Mouse (Mus musculus) bone marrow macrophage, adult 2 months (primary cell): ENCODE measurements around the gene Trpm7. TPM values are rescaled to one million over a fixed set of nuclear protein-coding genes. Genes with fewer than 3 reads are reported as not detected.

Experiments used
- H3K27ac ChIP-seq: 2 replicates; pipeline ENCODE4 v1.5.1; 2012; ENCODE audit warnings: low read depth, low read length; ENCODE audit not compliant: insufficient read depth
- H3K4me1 ChIP-seq: 2 replicates; pipeline ENCODE4 v1.6.1; 2012; ENCODE audit warnings: low read length; ENCODE audit not compliant: control insufficient read depth, insufficient read depth
- H3K4me3 ChIP-seq: 2 replicates; pipeline ENCODE4 v1.5.1; 2012; ENCODE audit warnings: mild to moderate bottlenecking, low read length, moderate library complexity; ENCODE audit not compliant: insufficient read depth
- CTCF ChIP-seq: IDR thresholded peaks from 2 replicates; pipeline ENCODE4 v1.5.1; 2012; ENCODE audit warnings: low read depth, mild to moderate bottlenecking, low read length, moderate library complexity
- POLR2A ChIP-seq: IDR thresholded peaks from 2 replicates; pipeline ENCODE4 v1.6.1; 2012; ENCODE audit warnings: mild to moderate bottlenecking, low read depth, low read length, borderline replicate concordance
- polyA plus RNA-seq: library from polyadenylated mRNA; stranded (reverse); fragments of >200 nt; gene quantifications from 2 replicates; pipeline ENCODE4 v1.2.4, GENCODE M21; 2012; ENCODE audit not compliant: missing spikeins, insufficient read depth, insufficient read length

Gene Trpm7
- polyA plus RNA-seq, 1 experiment, result 53.2 TPM

DNA sequence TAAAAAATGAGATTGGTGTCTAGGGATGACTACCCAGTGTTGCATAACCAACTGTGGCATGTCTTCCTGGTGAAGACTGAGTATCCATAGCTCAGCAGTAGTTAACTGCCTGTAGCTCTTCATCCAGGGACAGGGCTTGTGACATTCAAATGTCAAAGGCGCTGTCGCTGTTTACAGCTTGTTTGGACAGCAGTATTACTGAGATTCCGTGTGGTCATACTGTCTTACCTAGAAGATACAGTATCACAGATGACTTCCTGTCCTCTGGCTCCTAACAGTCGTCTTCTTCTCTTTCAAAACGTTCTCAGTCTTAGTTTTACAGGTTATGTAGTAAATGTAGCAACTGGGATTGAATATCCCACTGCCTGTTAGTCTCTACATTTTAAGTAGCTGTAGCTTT, 37.2 kb downstream of the Trpm7 start:
- H3K4me1 ChIP-seq, result no peaks in the 10 kb centered on the region
- H3K4me3 ChIP-seq, result no peak overlapping the region
- H3K27ac ChIP-seq, result no peak overlapping the region
- no peak for TF ChIP-seq POLR2A

GRCm38 (mm10) chr2:126817414-126817813, 58.6 kb downstream of the Trpm7 start:
- TF ChIP-seq POLR2A (no peak), CTCF (no peak)
- H3K27ac ChIP-seq, result no peak overlapping the region
- H3K4me1 ChIP-seq, result no peaks in the 10 kb centered on the region
- H3K4me3 ChIP-seq, result no peak overlapping the region

DNA sequence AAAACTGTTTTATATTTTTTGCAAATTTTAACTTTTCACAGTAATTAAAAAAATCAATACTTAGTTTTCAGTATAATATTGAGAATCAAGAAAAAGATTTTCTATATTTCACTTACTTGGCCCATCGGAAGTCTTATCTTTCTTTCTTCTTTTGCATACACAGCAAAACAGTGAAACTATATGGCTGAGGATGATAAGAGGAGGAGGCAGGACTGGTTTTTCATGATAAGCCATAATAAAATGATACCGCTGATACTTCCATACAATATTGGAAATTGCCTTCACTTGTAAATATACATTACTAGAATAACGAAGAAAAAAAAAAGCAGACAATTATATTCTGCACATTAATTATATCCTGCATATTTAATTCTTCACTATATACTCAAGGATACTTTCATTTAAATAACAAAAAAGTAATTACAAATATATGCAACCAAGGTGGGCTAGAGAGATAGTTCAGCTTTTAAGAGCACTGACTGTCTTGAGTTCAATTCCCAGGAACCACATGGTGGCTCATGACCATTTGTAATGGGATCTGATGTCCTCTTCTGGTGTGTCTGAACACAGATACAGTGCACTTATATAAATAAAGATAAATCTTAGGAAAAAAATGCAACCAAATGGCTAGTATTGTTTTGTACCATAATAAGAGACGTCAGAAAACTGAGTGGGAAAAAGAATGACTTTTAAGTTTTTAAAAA, 59.2 kb downstream of the Trpm7 start:
- no peak for TF ChIP-seq POLR2A
- TF ChIP-seq CTCF, result no peak
- H3K27ac ChIP-seq, result no peak overlapping the region
- H3K4me1 ChIP-seq, result no peaks in the 10 kb centered on the region

DNA sequence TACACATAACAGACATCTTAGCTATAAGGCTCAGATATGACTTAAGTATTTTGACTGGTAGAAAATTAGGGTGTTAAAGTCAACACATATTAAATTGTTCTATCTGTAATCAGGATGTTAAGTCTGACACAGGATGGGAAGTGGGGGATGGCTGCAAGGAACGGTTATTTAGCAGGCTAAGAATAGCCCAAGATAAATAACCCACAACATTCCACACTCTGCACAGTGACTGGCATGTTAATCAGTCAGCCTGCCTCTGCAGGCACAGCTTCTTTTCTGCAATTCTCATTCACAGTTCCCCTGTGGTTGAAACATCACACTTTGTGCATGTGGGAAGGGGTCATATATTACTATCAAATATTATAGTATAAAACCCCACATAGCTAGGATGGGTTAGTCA, 60.2 kb downstream of the Trpm7 start:
- no peaks in the 10 kb centered on the region for H3K4me1 ChIP-seq
- TF ChIP-seq CTCF (no peak), POLR2A (no peak)
- no peak overlapping the region for H3K27ac ChIP-seq
- H3K4me3 ChIP-seq, result no peak overlapping the region

More for the DNA sequence above, 59.2 kb downstream of the Trpm7 start:
- H3K4me3 ChIP-seq, result no peak overlapping the region

- TF ChIP-seq POLR2A, result no peak
- Histone ChIP-seq H3K4me1 (no peaks in the 10 kb centered on the region), H3K4me3 (no peak overlapping the region), H3K27ac (no peak overlapping the region)
Observed at GRCm38 (mm10) chr2:126801980-126802379, 74.0 kb downstream of the Trpm7 start.

- no peak overlapping the region for H3K27ac ChIP-seq
- TF ChIP-seq CTCF (no peak), POLR2A (no peak)
- no peaks in the 10 kb centered on the region for H3K4me1 ChIP-seq
- H3K4me3 ChIP-seq, result no peak overlapping the region
Observed at GRCm38 (mm10) chr2:126798455-126798854, 77.6 kb downstream of the Trpm7 start.

GRCm38 (mm10) chr2:126795708-126796107, 80.3 kb downstream of the Trpm7 start:
- no peaks in the 10 kb centered on the region for H3K4me1 ChIP-seq
- no peak overlapping the region for H3K4me3 ChIP-seq
- no peak overlapping the region for H3K27ac ChIP-seq
- TF ChIP-seq POLR2A (no peak), CTCF (no peak)

- Histone ChIP-seq H3K4me3 (no peak overlapping the region), H3K27ac (no peak overlapping the region), H3K4me1 (peaks cover 5% of the 10 kb centered on the region)
- TF ChIP-seq CTCF (no peak), POLR2A (no peak)
Observed at GRCm38 (mm10) chr2:126792611-126793010, 83.4 kb downstream of the Trpm7 start.

DNA sequence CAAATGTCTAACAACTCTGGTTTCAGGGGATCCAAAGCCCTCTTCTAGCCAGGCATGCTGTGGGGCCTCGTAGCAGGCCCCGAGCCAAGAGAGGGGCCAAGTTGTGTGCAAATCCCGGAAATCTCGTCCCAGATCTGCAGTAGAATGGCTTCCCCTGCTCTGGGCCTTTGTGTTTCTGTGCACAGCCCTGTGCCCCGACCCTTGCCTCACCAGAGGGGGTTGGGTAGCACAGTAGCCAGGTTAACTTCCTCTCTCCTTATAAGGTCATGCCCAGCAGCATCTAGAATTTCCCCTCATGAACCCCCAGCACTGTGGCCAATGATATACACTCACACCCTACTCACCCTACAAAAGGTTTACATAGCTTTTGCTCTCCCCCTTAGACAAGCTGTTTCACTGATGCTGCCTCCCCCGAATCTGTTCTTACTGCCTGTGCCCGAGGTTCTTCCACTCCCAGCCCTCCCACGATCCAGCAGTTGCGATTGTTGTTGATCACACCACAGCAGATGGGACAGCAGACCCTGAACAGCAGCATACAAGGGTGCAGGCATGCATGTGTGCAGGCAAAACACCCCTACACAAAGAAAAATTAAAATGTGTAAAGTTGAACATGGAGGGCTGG, 88.2 kb downstream of the Trpm7 start:
- Histone ChIP-seq H3K4me1 (peaks cover 5% of the 10 kb centered on the region), H3K4me3 (no peak overlapping the region), H3K27ac (no peak overlapping the region)
- no peak for TF ChIP-seq CTCF
- no peak for TF ChIP-seq POLR2A

- Histone ChIP-seq H3K27ac (no peak within 1 kb of the TSS), H3K4me3 (no peak within 1 kb of the TSS), H3K4me1 (peaks cover 5% of the 10 kb centered on the region)
- no peak for TF ChIP-seq POLR2A
- no peak for TF ChIP-seq CTCF
Observed at GRCm38 (mm10) chr2:126783370-126783769, 92.7 kb downstream of the Trpm7 start, which contains the start of gene Usp50. TSS of gene Usp50 (minus strand) at chr2:126783470.
